Mouse (Mus musculus) hindbrain, embryonic 13.5 days (tissue): ENCODE results near the gene Lrrc19. TPM values are rescaled to one million over a fixed set of nuclear protein-coding genes. Genes with fewer than 3 reads are reported as not detected.

Experiments used
- microRNA counts: library from miRNA; unstranded; fragments of <30 nt; microRNA quantifications from one replicate; lab custom pipeline; 2016
- microRNA-seq: library from miRNA; unstranded; fragments of <30 nt; microRNA quantifications from one replicate; pipeline ENCODE4, GENCODE M21; 2016
- polyA plus RNA-seq: library from polyadenylated mRNA; unstranded; fragments of >200 nt; fragmentation: Nextera tagmentation; extraction: Ambion mirVana; gene quantifications from 2 replicates; pipeline ENCODE4 v1.2.1, GENCODE M21; 2015

Gene Lrrc19
- polyA plus RNA-seq, 1 experiment from 2014 or later = 0.38 TPM

MicroRNAs within 50 kb of the gene (microRNA counts, 519-probe panel; counts per million panel counts)
- 4,162 counts per million, percentile 67 among the panel's probes with 10 or more counts for microRNA mmu-miR-872 (lab: Ali Mortazavi, UCI)

Small RNA genes lying within 50 kb of the gene (microRNA-seq; reads per million reads assigned to microRNA genes)
- gene Mir872 = 3,753 reads per million, percentile 88 among the genes with 10 or more reads in this experiment

Other genes with a start within 250 kb of the Lrrc19 start
- 0.96 TPM in 1 of 2 replicates, not detected in the other for gene Gm10306, start 93.6 kb downstream of the Lrrc19 start, polyA plus RNA-seq
- 22.1 and 24.8 TPM in 2 replicates for gene Caap1, start 93.3 kb downstream of the Lrrc19 start, polyA plus RNA-seq
- 81.0 and 82.7 TPM in 2 replicates for gene Plaa, start 46.9 kb downstream of the Lrrc19 start, polyA plus RNA-seq
- 34.0 and 36.2 TPM in 2 replicates for gene Ift74, start 35.7 kb downstream of the Lrrc19 start, polyA plus RNA-seq
- 8.9 and 9.4 TPM in 2 replicates for gene Tek, start 89.1 kb upstream of the Lrrc19 start, polyA plus RNA-seq